Mouse (Mus musculus) bone marrow, adult 2 months (tissue): ENCODE results near the gene Plagl2.

Experiments
- CTCF ChIP-seq: fragments of 200-500 bp; IDR thresholded peaks from 2 replicates; pipeline ENCODE4 v1.5.1; 2011; ENCODE audit warnings: low read length, control low read depth; ENCODE audit not compliant: control insufficient read depth, insufficient read depth
- POLR2A ChIP-seq: fragments of 200-500 bp; IDR thresholded peaks from 2 replicates; pipeline ENCODE4 v1.6.1; 2011; ENCODE audit warnings: low read depth, mild to moderate bottlenecking, control low read depth, low read length, borderline replicate concordance; ENCODE audit not compliant: control insufficient read depth

GRCm38 (mm10) chr2:153239860-153240480 lies 1.3 kb downstream of the Plagl2 start:
- TF ChIP-seq CTCF (no peak), POLR2A (no peak)
